Mouse (Mus musculus) B cell, adult 62 days (primary cell): ENCODE results near the gene Sept7. TPM values are rescaled to one million over a fixed set of nuclear protein-coding genes. Genes with fewer than 3 reads are reported as not detected.

Experiments
- total RNA-seq: library from RNA; stranded (reverse); gene quantifications from 4 replicates; pipeline ENCODE4 v1.2.4, GENCODE M21; 2023

The Sept7 gene
- total RNA-seq = 115 to 129 TPM (median 124 TPM) in 4 replicates

DNA sequence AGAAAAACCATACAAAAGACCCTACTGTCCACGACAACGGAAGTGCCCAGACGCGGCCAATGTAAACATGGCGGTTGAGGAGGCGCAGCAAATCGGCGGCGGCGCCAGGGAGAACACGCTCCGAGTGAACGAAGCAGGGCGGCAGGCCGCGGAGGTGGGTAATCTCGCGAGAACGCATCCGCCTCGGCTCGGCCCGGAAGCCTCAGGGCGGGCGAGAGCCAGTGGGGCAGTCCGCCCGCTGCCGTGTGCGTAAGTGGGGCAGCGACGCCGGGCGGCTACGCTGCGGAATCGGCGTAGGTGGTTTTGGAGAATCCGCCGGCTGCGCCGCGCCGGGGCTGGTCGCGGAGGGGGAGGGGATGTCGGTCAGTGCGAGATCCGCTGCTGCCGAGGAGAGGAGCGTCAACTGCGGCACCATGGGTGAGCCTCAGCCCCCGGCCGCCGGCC lies at the start of gene Sept7:
Sept7 (plus strand) TSS at position 157 of the 444 bp plus-strand sequence.

Other genes with a start within 250 kb of the Sept7 start
- gene Gm10181, start 163.0 kb upstream of the Sept7 start, total RNA-seq = not detected in 4 replicates
- 65.5 to 73.6 TPM (median 70.3 TPM) in 4 replicates for gene Herpud2, start 100.6 kb upstream of the Sept7 start, total RNA-seq
- gene Eepd1, start 229.1 kb downstream of the Sept7 start, total RNA-seq = 0.66 to 1.9 TPM (median 0.92 TPM) in 4 replicates